Mouse (Mus musculus) ES-Bruce4 (cell line): ENCODE data around the gene Pla2g5. TPM values are rescaled to one million over a fixed set of nuclear protein-coding genes. Genes with fewer than 3 reads are reported as not detected.
"Not testable (repeated sequence)": the region's sequence is repeated elsewhere in the genome, so short reads cannot be mapped to it uniquely, and the experiment has no call there.

Source experiments
- H3K27ac ChIP-seq: 2 replicates; pipeline ENCODE4 v1.5.1; 2012; ENCODE audit warnings: low read length, inconsistent platforms; ENCODE audit not compliant: insufficient read depth
- H3K27me3 ChIP-seq: 2 replicates; pipeline ENCODE4 v1.6.1; 2012; ENCODE audit warnings: mild to moderate bottlenecking, low read length, inconsistent platforms; ENCODE audit not compliant: control insufficient read depth, poor library complexity, insufficient read depth, severe bottlenecking
- H3K36me3 ChIP-seq: 2 replicates; pipeline ENCODE4 v1.6.1; 2012; ENCODE audit warnings: inconsistent platforms, mild to moderate bottlenecking, low read length, moderate library complexity; ENCODE audit not compliant: control insufficient read depth, poor library complexity, insufficient read depth, severe bottlenecking
- H3K4me1 ChIP-seq: one replicate; pipeline ENCODE4 v1.8.1; 2011; ENCODE audit warnings: low read length; ENCODE audit not compliant: control insufficient read depth, insufficient read depth
- H3K4me3 ChIP-seq: 2 replicates; pipeline ENCODE4 v1.5.1; 2011; ENCODE audit warnings: low read depth, mild to moderate bottlenecking, low read length
- H3K9ac ChIP-seq: 2 replicates; pipeline ENCODE4 v1.6.1; 2012; ENCODE audit warnings: low read depth, mild to moderate bottlenecking, inconsistent platforms; ENCODE audit not compliant: poor library complexity, severe bottlenecking
- H3K9me3 ChIP-seq: replicated peaks from 2 replicates; pipeline ENCODE4 v1.6.1; 2012; ENCODE audit warnings: mild to moderate bottlenecking, low read length, inconsistent platforms; ENCODE audit not compliant: control insufficient read depth, poor library complexity, insufficient read depth, severe bottlenecking
- CTCF ChIP-seq: IDR thresholded peaks from one replicate; pipeline ENCODE4 v1.8.1; 2011; ENCODE audit warnings: low read depth, low read length
- EP300 ChIP-seq: IDR thresholded peaks from 2 replicates; pipeline ENCODE4 v1.6.1; 2011; ENCODE audit warnings: low read depth, low read length; ENCODE audit not compliant: insufficient read depth
- POLR2A ChIP-seq: IDR thresholded peaks from one replicate; pipeline ENCODE4 v1.8.1; 2011; ENCODE audit warnings: low read length; ENCODE audit not compliant: insufficient read depth
- polyA plus RNA-seq: library from polyadenylated mRNA; stranded (reverse); fragments of >200 nt; gene quantifications from 2 replicates; pipeline ENCODE4 v1.2.4, GENCODE M21; 2011; ENCODE audit warnings: low read depth; ENCODE audit not compliant: missing spikeins, insufficient read depth, insufficient read length

Pla2g5 gene
- polyA plus RNA-seq, 1 experiment: 12.3 TPM

DNA sequence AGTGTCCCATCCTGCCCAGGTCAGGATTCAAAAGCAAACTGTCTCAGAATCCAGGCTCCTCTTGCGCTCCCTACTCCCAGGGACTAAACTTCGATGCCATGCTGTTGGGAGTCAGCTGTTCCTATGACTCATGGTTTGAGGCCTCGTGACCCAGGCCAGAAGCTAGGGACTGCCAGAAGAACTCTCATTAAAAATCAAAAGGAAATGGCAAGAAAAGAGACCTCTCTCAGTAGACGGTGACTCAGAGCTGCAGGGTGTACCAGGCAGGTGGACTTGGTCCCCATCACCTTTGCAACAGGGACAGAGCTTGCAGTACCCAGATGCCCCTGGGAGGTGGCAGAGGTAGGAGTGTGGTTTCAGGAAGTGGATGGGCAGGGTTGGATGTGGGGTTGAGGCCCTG, 14.4 kb upstream of the Pla2g5 start, which contains the start of gene Pla2g2e:
Gene Pla2g2e, plus strand, starts transcription at position 212 of the 400 bp plus-strand sequence.
- no peak for TF ChIP-seq CTCF
- no peak for TF ChIP-seq POLR2A
- TF ChIP-seq EP300: no peak
- H3K36me3 ChIP-seq: no peaks in the 10 kb centered on the region
- no peaks in the 10 kb centered on the region for H3K27me3 ChIP-seq
- H3K4me3 ChIP-seq: no peak within 1 kb of the TSS
- no peaks in the 10 kb centered on the region for H3K9me3 ChIP-seq
- no peak within 1 kb of the TSS for H3K9ac ChIP-seq
- no peak within 1 kb of the TSS for H3K27ac ChIP-seq
- peaks cover 2% of the 10 kb centered on the region for H3K4me1 ChIP-seq

DNA sequence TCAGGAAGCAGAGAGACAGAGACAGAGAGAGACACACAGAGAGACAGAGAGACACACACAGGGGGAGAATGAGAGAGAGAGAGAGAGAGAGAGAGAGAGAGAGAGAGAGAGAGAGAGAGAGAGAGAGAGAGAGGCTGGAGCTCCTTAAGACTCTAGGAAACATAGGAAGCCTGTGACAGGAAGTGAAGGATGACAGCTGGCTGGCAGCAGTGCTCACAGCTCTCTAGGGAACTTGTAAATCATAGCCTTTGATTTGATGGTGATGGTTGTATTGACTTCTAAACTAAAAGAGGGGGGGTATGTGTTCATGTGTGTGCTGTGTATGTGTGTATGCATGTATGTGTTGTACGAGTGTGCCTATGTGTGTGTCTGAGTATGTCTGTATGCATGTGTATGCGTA, 12.7 kb upstream of the Pla2g5 start:
- H3K27ac ChIP-seq: no peak overlapping the region
- peaks cover 2% of the 10 kb centered on the region for H3K4me1 ChIP-seq
- no peaks in the 10 kb centered on the region for H3K27me3 ChIP-seq
- no peak overlapping the region for H3K4me3 ChIP-seq
- TF ChIP-seq EP300 (no peak), CTCF (no peak), POLR2A (no peak)
- no peaks in the 10 kb centered on the region for H3K36me3 ChIP-seq
- H3K9ac ChIP-seq: no peak overlapping the region
- no peaks in the 10 kb centered on the region for H3K9me3 ChIP-seq

DNA sequence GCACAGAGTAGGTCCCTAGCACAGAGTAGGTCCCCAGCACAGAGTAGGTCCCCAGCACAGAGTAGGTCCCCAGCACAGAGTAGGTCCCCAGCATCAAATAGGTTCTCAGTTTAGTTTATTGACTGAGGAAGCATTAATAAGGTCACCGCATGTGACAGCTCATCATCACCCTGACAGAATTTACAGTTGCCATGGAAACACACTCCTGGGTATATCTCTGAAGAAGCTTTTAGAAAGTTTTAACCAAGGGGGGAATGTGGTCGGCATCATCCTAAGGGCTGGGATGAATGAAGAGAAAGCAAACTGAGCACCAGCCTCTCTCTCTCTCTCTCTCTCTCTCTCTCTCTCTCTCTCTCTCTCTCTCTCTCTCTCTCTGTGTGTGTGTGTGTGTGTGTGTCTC, 12.0 kb upstream of the Pla2g5 start:
- H3K4me1 ChIP-seq, H3K36me3 ChIP-seq, H3K4me3 ChIP-seq, H3K9ac ChIP-seq, H3K27me3 ChIP-seq, H3K9me3 ChIP-seq, H3K27ac ChIP-seq: not testable (repeated sequence)

DNA sequence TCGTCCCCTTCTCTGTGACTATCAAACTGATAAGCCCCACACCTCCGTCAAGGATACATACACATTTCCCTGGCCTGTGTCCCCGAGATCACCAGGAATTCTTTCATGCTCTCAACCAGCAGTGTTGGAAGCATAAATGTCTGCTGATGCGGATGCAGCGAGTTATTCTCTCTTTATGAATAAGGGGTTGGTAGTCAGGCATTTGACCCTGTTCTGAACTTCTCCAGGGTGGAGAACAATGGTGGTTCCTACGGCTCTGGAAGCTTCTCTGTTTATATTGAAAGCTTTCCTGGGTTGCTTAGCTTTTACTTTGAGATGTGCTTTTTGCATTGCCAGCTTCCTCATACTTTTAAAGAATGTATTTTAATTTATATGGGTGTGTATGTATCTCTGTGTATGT, 10.6 kb upstream of the Pla2g5 start, which contains the start of gene Gm13030:
Gene Gm13030, minus strand, starts transcription at position 101 of the 400 bp plus-strand sequence.
- H3K4me1 ChIP-seq: peaks cover 2% of the 10 kb centered on the region
- H3K36me3 ChIP-seq: no peaks in the 10 kb centered on the region
- H3K9ac ChIP-seq: no peak within 1 kb of the TSS
- H3K4me3 ChIP-seq: no peak within 1 kb of the TSS
- no peak within 1 kb of the TSS for H3K27ac ChIP-seq
- no peak for TF ChIP-seq POLR2A
- no peak for TF ChIP-seq CTCF
- no peak for TF ChIP-seq EP300
- no peaks in the 10 kb centered on the region for H3K9me3 ChIP-seq
- H3K27me3 ChIP-seq: no peaks in the 10 kb centered on the region

DNA sequence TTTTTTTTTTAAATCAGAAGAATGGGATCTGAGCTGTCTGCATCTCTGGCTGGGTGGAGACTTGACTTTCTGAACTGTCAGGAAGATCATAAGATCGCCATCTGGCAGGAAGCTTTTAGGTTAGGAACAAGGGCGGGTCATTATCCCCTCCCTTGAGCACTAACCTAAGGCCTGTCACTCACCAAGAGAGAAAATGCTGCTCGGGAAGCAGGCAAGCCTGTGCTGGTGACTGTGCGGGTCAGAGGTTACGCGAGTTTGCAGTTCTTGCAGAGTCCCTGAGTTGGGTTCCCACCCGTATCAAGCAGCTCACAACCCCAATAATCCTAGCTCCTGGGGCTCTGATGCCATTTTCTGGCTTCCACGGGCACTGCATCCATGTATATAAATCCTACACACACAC, 5.4 kb upstream of the Pla2g5 start:
- Histone ChIP-seq H3K4me3 (no peak overlapping the region), H3K36me3 (no peaks in the 10 kb centered on the region), H3K27ac (no peak overlapping the region), H3K4me1 (no peaks in the 10 kb centered on the region), H3K27me3 (no peaks in the 10 kb centered on the region), H3K9ac (no peak overlapping the region), H3K9me3 (no peaks in the 10 kb centered on the region)
- TF ChIP-seq EP300: no peak
- TF ChIP-seq CTCF: no peak
- no peak for TF ChIP-seq POLR2A

DNA sequence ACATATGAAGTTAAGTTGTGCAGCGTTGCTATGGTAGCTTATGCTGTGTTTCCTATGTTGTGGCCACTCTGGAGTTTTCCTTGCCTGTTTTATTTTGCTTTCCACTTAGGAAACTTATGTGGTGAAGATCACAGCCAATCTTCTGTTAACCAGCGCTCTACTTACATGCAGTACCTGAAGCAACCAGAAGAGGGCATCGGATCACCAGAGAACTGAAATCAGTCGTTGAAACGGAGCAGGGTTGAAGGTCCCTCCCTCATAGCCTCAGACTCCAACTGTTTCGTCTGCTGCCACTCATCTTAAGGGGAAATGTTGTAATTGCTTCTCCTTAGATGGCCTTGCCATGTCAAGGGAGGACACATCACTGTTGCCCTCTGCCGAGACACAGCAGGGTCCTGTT, 3.1 kb upstream of the Pla2g5 start:
- Histone ChIP-seq H3K4me3 (no peak overlapping the region), H3K9ac (no peak overlapping the region), H3K4me1 (no peaks in the 10 kb centered on the region), H3K9me3 (no peaks in the 10 kb centered on the region), H3K27me3 (no peaks in the 10 kb centered on the region), H3K27ac (no peak overlapping the region), H3K36me3 (no peaks in the 10 kb centered on the region)
- TF ChIP-seq EP300 (no peak), CTCF (peak; percentile 65)

DNA sequence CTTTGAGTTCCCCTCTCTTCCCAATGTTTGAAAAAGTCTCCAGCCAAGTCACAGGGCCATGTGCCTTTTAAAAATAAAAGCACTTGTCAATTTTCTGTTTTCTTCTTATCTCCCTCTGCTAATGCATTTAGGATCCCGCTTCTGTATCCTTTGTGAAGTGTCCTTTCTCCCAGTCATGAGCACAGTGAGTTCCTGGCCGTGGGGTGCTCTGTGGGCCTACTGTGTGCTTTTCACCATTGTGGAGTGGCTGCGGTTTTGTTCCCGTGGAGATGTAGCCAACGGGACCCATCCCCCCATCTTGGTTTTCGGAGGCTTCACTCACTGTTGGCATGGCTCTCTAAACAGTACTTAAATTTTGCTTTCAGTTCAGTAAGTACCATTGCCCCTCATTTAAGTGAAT, 2.7 kb upstream of the Pla2g5 start:
- Histone ChIP-seq H3K4me3 (no peak overlapping the region), H3K9me3 (no peaks in the 10 kb centered on the region), H3K9ac (no peak overlapping the region), H3K36me3 (no peaks in the 10 kb centered on the region), H3K4me1 (no peaks in the 10 kb centered on the region), H3K27ac (no peak overlapping the region), H3K27me3 (no peaks in the 10 kb centered on the region)
- TF ChIP-seq CTCF (no peak), EP300 (no peak)
